Mouse (Mus musculus) forebrain, postnatal 0 days (tissue): ENCODE measurements at regions not wholly inside any gene's neighbourhood (a gene's known extent, or its start where the extent isn't known, plus 50 kb on each side); places are given as distances from the start of the nearest gene placed in this dataset.

Source experiments
- ATAC-seq: fragments of 200-750 bp; cut with Nextera tagmentation; 2 replicates; pipeline ENCODE4 v1.8.0; 2017; ENCODE audit warnings: mild to moderate bottlenecking, moderate library complexity
- DNase-seq: peaks from one replicate; pipeline ENCODE4 v3.0.0-alpha.2; 2015
- H3K27ac ChIP-seq: fragments of 300-500 bp; sonication (generic); 2 replicates; pipeline ENCODE4 v1.5.1; 2014; ENCODE audit warnings: low read depth, mild to moderate bottlenecking, antibody characterized with exemption, low read length, moderate library complexity, mixed read lengths
- H3K27me3 ChIP-seq: fragments of 300-500 bp; sonication (generic); 2 replicates; pipeline ENCODE4 v1.6.1; 2014; ENCODE audit warnings: mild to moderate bottlenecking, low read length, mixed read lengths; ENCODE audit not compliant: insufficient read depth
- H3K36me3 ChIP-seq: fragments of 300-500 bp; sonication (generic); 2 replicates; pipeline ENCODE4 v1.6.1; 2014; ENCODE audit warnings: mild to moderate bottlenecking, moderate library complexity; ENCODE audit not compliant: insufficient read depth
- H3K4me1 ChIP-seq: fragments of 300-500 bp; sonication (generic); 2 replicates; pipeline ENCODE4 v1.6.1; 2014; ENCODE audit warnings: antibody characterized with exemption; ENCODE audit not compliant: insufficient read depth
- H3K4me2 ChIP-seq: fragments of 300-500 bp; sonication (generic); 2 replicates; pipeline ENCODE4 v1.6.1; 2014; ENCODE audit warnings: low read depth, mild to moderate bottlenecking, moderate library complexity
- H3K4me3 ChIP-seq: fragments of 300-500 bp; sonication (generic); 2 replicates; pipeline ENCODE4 v1.5.1; 2014; ENCODE audit warnings: low read depth, low read length, mixed read lengths
- H3K9ac ChIP-seq: fragments of 300-500 bp; sonication (generic); 2 replicates; pipeline ENCODE4 v1.6.1; 2014; ENCODE audit warnings: mild to moderate bottlenecking
- H3K9me3 ChIP-seq: fragments of 300-500 bp; sonication (generic); 2 replicates; pipeline ENCODE4 v1.6.1; 2016; ENCODE audit warnings: low read length
- CTCF ChIP-seq: sonication (generic); IDR thresholded peaks from 2 replicates; pipeline ENCODE4 v1.5.1; 2016; ENCODE audit warnings: antibody characterized with exemption, control low read depth, low read depth
- WGBS: fragments of 180-500 bp; shearing (Covaris S2); extraction: QIAGEN DNeasy Blood & Tissue Kit; methylation state at CpG from one replicate; pipeline ENCODE4 v1.1.7; 2014; 5-methylcytosine and 5-hydroxymethylcytosine counted together

- Histone ChIP-seq H3K4me1 (no peaks in the 10 kb centered on the region), H3K4me2 (no peak overlapping the region), H3K36me3 (no peaks in the 10 kb centered on the region), H3K9ac (no peak overlapping the region), H3K27ac (no peak overlapping the region), H3K9me3 (no peaks in the 10 kb centered on the region), H3K27me3 (no peaks in the 10 kb centered on the region), H3K4me3 (no peak overlapping the region)
- DNase-seq (no peak), ATAC-seq (no peak)
- no peak for TF ChIP-seq CTCF
- WGBS: 64% methylated on average over 4 of the region's 4 CpGs
Measured at GRCm38 (mm10) chr1:122454881-122455280, 887.1 kb upstream of the Ddx18 start.

- Histone ChIP-seq H3K4me1 (no peaks in the 10 kb centered on the region), H3K9ac (no peak overlapping the region), H3K4me2 (no peak overlapping the region), H3K36me3 (no peaks in the 10 kb centered on the region), H3K4me3 (no peak overlapping the region), H3K27me3 (no peaks in the 10 kb centered on the region), H3K27ac (no peak overlapping the region), H3K9me3 (no peaks in the 10 kb centered on the region)
- ATAC-seq: peak; percentile 12; the same call in 1 of the 2 replicates
- DNase-seq: peak; percentile 49
- 43% methylated on average over 3 of the region's 3 CpGs for WGBS
- TF ChIP-seq CTCF: no peak
Measured at GRCm38 (mm10) chr1:122453617-122454016, 885.8 kb upstream of the Ddx18 start.

- Histone ChIP-seq H3K36me3 (no peaks in the 10 kb centered on the region), H3K9me3 (no peaks in the 10 kb centered on the region), H3K9ac (no peak overlapping the region), H3K4me3 (no peak overlapping the region), H3K4me2 (no peak overlapping the region), H3K27ac (no peak overlapping the region), H3K27me3 (no peaks in the 10 kb centered on the region), H3K4me1 (no peaks in the 10 kb centered on the region)
- DNase-seq: no peak
- no peak for ATAC-seq
- peak; percentile 55 for TF ChIP-seq CTCF
- WGBS: 71% methylated on average over 3 of the region's 3 CpGs
Measured at GRCm38 (mm10) chr1:122439358-122439757, 871.6 kb upstream of the Ddx18 start.

GRCm38 (mm10) chr1:122423503-122423902, 855.7 kb upstream of the Ddx18 start:
- Histone ChIP-seq H3K4me3 (no peak overlapping the region), H3K36me3 (no peaks in the 10 kb centered on the region), H3K4me2 (no peak overlapping the region), H3K4me1 (no peaks in the 10 kb centered on the region), H3K27ac (no peak overlapping the region), H3K9ac (no peak overlapping the region), H3K27me3 (no peaks in the 10 kb centered on the region), H3K9me3 (no peaks in the 10 kb centered on the region)
- 41% methylated on average over 2 of the region's 2 CpGs for WGBS
- DNase-seq: no peak
- no peak for TF ChIP-seq CTCF
- no peak for ATAC-seq

- no peak overlapping the region for H3K4me2 ChIP-seq
- no peak for TF ChIP-seq CTCF
- H3K27ac ChIP-seq: no peak overlapping the region
- H3K4me3 ChIP-seq: no peak overlapping the region
- H3K36me3 ChIP-seq: no peaks in the 10 kb centered on the region
- no peaks in the 10 kb centered on the region for H3K9me3 ChIP-seq
- DNase-seq (no peak), ATAC-seq (no peak)
- H3K9ac ChIP-seq: no peak overlapping the region
- H3K4me1 ChIP-seq: no peaks in the 10 kb centered on the region
- WGBS: 96% methylated on average over 2 of the region's 2 CpGs
- no peaks in the 10 kb centered on the region for H3K27me3 ChIP-seq
Measured at GRCm38 (mm10) chr1:122396342-122396741, 828.6 kb upstream of the Ddx18 start.

GRCm38 (mm10) chr1:122393660-122394355, 826.0 kb upstream of the Ddx18 start:
- no peak overlapping the region for H3K9ac ChIP-seq
- H3K27ac ChIP-seq: 0 out of 2 replicates have a peak overlapping the region, but pooled peaks have one; percentile 9
- no peaks in the 10 kb centered on the region for H3K36me3 ChIP-seq
- H3K9me3 ChIP-seq: no peaks in the 10 kb centered on the region
- TF ChIP-seq CTCF: no peak
- no peak overlapping the region for H3K4me2 ChIP-seq
- DNase-seq (no peak), ATAC-seq (peak; percentile 70)
- WGBS: 32% methylated on average over 3 of the region's 3 CpGs
- no peaks in the 10 kb centered on the region for H3K4me1 ChIP-seq
- H3K4me3 ChIP-seq: no peak overlapping the region
- no peaks in the 10 kb centered on the region for H3K27me3 ChIP-seq

- 92% methylated on average over 16 of the region's 16 CpGs for WGBS
- Histone ChIP-seq H3K27me3 (no peaks in the 10 kb centered on the region), H3K9me3 (no peaks in the 10 kb centered on the region), H3K4me2 (no peak overlapping the region), H3K36me3 (no peaks in the 10 kb centered on the region), H3K4me3 (no peak overlapping the region), H3K27ac (no peak overlapping the region), H3K9ac (no peak overlapping the region), H3K4me1 (no peaks in the 10 kb centered on the region)
- ATAC-seq (peak; percentile 76), DNase-seq (peak; percentile 97)
- TF ChIP-seq CTCF: no peak
Measured at GRCm38 (mm10) chr1:122357015-122357414, 789.2 kb upstream of the Ddx18 start.
